Mouse (Mus musculus): ENCODE results near the gene Wscd2.

DNA sequence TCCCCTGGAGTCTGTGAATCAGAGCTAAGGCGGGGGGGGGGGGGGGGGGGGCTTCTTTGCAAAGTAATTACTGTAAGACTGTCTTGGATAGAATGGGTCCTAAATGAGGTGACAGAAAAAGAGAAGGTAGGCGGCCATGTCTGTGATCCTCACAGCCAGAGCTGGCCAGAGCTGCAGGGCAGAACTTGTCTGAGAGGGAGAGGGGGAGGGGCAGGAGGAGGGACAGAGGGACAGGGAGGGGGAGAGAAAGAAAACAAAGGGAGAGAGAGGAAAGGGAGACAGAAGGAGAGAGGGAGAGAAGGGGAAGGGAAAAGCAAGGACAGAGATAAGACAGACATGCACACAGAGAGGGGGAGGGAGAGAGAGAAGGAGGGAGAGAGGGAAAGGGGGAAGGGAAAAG is 132.9 kb downstream of the Wscd2 start:
- no peak for TF ChIP-seq POLR2A (IDR thresholded peaks at IDR 0.05; ENCODE audit: low read depth, low read length)
- TF ChIP-seq CTCF (IDR thresholded peaks at IDR 0.05; ENCODE audit: extremely low read depth, insufficient read length, insufficient replicate concordance, low read depth, low read length) = no peak
